Mouse (Mus musculus): ENCODE measurements around the gene Mllt11.
"Not testable (repeated sequence)": the region's sequence is repeated elsewhere in the genome, so short reads cannot be mapped to it uniquely, and the experiment has no call there.

Gene Mllt11

DNA sequence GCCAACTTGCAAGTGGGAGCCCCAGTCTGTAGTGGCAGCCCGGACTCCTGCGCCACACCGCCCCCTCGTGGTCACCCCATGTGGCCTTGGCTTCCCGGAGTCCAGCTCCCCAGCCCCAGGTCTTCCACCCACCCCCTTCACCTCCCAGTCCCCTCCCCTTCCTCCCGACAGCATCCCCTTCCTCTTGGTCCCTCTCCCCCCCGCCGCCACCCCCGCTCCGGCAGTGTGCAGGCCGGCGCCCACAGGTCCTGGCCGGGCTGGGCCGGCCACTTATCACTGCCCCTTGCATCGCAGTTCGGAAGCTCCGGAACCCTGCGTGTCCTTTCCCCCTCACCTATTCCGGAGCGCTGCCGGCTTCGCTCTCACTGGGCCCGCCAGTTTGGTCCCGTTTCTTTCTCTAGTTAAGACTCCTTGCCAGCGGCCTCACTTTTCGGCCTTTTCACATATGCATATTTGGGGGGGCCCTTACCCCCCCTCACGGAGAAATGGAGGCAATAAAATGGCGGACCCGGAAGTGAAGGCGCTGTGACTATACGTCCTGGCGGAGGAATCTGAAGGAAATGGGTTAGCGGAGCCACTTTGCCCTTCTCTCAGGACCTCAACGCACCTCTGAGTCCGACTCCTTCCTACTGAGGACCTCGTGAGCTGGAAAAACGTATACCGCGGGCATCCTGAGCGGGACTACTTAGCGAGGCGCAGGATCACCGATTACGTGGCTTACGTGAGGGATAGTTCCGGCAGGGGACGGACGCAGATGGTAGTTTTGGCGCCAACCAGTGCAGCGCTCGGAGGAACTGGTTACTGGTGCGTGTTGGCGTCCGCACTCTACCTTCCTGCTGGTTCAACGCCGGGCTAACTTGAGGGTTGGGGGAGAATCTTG lies 14.5 kb downstream of the Mllt11 start, which contains the start of gene Gabpb2:
Gene Gabpb2, minus strand, starts transcription at position 662 of the 880 bp plus-strand sequence.
- peak; percentile 87 for DNase-seq (ENCODE audit: low read depth, low spot score)

DNA sequence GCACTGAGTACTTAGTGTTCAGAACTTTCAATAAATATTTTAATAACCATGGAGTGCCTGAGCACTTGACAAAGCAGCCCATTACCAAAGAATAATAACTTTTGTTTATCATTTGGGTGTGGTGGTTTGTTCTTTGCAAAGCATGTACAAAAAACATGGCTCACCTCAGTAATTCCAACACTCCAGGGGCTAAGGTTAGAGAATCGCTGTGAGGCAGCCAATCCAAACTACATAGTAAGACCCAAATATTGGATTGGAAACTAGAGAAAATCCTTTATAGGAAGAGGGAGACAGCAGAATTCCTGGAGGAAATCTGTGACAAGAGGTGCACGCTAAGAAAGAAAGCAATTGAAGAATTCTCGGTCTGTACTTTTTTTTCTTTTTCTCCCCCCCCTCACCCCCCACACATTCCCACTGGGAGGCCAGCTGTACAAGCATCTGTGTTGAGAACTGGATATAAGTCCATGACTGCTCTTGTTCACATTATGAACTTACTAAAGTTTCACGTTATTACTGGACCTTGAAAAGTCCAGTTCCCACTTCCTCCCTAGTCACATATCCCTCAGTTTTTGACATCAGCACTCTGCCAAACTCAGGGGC lies 15.2 kb downstream of the Mllt11 start:
- DNase-seq (ENCODE audit: low read depth, low spot score), result no peak

DNA sequence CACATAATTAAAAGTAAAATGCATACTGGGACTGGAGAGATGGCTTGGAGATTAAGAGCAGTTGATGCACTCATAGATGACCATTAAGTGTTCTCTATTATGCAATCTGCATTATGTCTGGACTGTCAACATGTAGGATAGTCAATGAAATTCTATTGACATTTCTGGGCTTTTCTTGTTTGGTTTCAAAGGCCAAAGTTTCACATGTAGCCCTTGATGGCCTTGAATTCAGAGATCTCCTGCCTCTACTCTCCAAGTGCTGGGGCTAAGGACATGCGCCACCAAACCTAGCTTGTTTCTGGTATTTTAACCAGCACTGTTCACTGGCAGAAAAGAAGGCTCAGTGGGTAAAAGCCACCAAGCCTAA lies 18.4 kb downstream of the Mllt11 start:
- DNase-seq (ENCODE audit: low read depth, low spot score), result no peak

DNA sequence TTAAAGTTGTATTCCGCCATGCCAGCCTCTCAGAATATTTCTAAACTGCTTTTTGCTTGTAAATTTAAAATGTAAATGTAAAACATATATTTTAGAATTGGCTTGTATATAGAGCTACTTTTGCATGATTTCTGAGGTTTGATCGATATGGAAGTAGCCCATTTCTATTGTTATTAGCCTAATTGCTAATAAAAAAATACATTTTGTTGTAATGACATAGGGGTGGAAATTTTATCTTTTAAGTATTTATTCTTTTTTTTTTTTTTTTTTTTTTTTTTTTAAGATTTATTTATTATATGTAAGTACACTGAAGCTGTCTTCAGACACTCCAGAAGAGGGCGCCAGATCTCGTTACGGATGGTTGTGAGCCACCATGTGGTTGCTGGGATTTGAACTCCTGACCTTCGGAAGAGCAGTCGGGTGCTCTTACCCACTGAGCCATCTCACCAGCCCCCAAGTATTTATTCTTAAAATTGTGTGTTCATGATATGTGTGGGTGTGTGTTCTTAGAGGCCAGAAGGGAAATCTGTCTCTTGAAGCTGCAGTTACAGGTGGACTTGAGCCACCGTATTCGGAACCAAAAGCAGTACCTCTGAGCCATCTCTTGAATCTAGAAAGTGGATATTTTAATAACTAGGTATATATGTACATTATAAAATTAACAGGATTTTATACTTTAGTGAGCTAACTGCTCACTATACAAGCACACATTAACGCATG lies 18.9 kb downstream of the Mllt11 start:
- DNase-seq (ENCODE audit: low read depth, low spot score), result not testable (repeated sequence)

DNA sequence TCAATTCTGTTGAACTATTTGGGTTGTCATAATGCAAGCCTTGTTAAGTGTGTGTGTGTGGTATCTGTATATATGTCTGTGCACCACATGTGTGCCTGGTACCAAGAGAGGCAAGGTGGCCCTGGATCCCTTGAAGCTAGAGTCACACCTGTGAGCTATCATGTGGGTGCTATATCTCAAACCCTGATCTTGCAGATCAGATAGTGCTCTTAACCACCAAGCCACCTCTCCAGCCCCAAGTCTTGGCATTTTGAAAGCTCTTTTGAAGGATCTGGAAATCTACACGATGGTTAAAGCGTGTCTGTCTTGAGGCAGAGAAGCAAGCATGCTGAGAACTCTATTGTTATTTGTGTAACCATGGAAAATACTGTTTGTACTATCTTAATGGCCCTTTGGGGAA lies 21.4 kb downstream of the Mllt11 start:
- no peak for DNase-seq (ENCODE audit: low read depth, low spot score)

DNA sequence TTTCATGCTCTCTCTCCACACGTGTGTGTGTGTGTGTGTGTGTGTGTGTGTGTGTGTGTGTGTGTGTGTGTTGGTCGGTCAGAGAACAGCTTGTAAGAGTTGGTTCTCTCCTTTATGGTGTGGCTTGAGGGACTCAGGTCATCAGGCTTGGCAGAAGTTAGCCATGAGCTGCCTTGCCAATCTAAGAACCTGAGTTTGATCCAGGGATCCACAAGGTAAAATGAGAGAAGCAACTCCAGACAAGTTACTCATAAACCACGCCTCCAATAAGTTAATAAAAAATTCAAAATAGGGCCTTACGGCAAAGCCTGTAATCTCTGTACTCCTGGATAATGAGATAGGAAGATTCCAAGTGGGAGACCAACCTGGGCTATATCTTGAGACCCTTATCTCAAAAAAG lies 23.7 kb downstream of the Mllt11 start:
- no peak for DNase-seq (ENCODE audit: low read depth, low spot score)

DNA sequence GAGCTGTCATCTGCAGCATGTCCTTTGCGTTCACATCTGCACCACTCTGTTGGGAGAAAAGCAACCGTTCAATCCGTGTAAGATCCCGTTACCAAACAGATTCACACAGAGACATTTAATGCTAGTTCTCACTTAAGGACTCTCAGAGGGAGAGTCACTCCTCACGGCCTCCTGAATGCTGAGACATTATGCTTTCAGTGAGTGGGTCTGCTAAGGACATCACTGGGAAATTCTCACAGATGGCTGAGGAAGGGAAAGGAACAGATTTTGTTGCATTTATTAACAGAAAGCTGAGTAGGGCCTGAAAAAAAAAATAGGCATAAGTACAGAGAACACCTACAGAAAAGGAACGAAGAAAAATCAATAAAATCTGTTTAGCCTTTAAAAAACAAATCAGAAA lies 28.1 kb downstream of the Mllt11 start:
- no peak for DNase-seq (ENCODE audit: low read depth, low spot score)

DNA sequence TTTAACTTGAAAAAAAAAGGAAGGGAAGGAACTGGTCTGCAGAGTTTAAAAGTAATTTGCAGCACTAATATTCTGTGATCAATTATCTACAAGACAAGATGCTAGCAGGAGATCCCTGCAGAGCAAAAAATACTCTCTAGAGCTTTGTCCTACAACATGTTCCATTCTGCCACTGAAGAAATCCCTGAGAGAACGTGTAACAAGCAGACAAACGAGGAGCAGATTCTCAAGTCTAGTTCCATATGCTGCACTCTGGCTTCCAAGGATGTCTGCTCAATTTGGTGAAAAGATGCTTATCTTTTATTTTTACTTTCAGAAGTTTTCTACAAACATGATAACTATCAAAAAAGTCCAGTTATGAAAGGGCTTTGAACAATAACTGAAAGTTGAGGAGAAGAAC lies 31.4 kb downstream of the Mllt11 start:
- no peak for DNase-seq (ENCODE audit: low read depth, low spot score)

DNA sequence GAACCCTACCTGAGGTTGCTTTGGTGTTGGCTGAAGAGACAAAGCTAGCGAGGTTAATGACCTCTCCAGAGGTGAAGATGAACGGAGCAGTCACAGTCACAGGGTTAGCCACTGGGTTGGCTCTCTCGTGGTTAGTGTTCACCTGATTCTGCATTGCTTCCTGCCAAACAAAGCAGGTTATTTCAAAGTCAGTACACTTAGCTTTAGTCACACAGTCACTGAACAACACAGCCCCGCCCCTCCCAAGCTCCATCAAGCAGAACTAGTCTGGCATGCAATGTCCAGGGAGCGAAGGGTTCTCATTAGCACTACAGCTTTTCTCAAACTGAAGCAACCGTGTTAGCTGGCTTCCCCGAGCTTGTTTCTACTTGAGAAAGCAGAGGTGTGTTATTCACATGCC lies 31.8 kb downstream of the Mllt11 start:
- no peak for DNase-seq (ENCODE audit: low read depth, low spot score)

DNA sequence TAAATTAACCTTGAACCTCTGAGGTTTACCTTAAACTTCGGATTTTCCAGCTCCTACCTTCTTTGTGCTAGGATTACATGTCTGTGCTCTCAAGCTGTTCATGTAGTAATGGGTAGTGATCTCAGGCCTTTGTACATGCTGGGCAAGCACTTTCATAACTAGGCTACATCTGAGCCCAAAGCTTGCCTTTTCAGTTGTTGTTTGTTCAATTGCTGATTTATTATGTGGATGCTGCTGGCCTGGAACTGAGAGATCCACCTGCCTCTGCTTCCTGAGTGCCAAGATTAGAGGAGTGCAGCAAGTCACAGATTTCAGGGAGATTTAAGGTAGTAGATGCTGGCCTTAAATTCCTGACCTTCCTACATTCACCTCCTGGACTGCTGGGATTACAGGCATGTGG lies 32.9 kb downstream of the Mllt11 start:
- DNase-seq (ENCODE audit: low read depth, low spot score), result no peak

DNA sequence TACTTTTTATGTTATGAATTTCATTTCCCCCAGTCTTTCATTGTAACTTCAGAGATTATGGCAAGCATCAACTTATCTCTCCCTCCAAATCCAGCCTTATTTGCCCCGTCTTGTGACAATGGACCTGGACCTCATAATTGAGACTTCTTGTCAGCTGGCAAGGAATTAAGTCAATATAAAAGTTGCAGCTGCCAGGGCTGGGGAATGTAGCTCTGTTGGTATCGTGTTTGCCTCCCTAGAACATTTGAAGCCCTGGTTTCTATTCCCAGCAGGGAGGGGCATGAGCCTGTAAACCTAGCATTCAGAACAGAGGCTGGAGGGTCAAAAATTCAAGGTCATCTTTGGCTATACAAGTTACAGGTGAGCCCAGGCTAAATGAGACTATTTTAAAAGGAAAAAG lies 36.2 kb downstream of the Mllt11 start:
- no peak for DNase-seq (ENCODE audit: low read depth, low spot score)

DNA sequence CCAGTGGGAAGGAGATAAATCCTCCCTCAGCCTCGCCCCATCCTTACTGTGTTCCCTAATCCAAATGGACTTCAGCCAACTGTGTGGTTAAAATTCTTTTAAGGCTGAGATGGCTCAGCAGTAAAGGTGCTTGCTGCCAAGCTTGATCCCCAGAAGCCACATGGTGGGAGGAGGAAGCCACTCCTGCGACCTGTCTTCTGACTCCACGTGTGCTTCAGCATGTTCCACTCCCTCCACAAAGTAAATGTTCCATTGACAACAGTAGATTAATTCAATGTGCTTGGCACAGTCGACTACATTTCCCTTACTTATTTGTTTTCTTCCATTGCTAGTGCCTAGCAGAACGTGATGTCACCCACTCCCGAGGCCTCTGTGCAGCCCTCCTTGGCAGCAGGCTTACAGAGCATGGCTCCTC lies 37.2 kb downstream of the Mllt11 start:
- no peak for DNase-seq (ENCODE audit: low read depth, low spot score)

DNA sequence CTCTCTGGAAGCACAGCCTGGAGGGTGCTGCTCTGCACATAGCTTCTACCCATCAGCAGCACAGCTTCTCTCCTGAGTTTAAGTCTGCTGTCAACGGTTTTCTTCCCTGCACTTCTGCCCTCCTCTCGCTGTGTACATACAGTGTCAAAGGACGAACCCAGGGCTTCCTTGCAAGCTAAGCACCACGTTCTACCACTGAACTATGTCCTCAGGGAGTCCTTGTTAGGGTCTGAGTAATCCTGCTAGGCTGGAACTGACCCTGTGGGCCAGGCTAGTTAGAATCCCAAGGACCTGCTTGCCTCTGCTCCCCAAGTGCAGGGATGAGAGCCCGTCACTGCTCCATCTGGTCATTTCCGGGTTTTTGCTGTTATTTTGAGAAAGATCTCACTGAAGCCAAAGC lies 45.1 kb downstream of the Mllt11 start:
- no peak for DNase-seq (ENCODE audit: low read depth, low spot score)

DNA sequence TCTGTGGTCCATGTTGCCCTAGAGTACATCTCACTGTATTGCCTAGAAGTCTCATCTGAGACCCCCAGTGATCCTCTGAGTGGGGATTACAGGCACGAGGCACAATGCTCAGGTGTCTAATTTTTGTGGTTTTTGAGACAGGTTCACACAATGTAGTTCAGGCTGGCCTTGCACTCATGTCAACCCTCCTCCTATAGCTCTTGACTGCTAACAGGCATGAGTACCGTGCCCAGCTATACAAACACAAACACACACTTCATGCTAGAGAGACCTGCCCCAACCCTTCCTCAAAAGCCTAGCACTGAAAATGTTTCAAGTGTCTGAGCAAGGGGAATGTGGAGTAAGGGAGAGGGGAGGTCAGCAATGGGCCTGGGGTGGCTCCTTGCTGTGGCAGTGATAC lies 45.9 kb downstream of the Mllt11 start:
- no peak for DNase-seq (ENCODE audit: low read depth, low spot score)

DNA sequence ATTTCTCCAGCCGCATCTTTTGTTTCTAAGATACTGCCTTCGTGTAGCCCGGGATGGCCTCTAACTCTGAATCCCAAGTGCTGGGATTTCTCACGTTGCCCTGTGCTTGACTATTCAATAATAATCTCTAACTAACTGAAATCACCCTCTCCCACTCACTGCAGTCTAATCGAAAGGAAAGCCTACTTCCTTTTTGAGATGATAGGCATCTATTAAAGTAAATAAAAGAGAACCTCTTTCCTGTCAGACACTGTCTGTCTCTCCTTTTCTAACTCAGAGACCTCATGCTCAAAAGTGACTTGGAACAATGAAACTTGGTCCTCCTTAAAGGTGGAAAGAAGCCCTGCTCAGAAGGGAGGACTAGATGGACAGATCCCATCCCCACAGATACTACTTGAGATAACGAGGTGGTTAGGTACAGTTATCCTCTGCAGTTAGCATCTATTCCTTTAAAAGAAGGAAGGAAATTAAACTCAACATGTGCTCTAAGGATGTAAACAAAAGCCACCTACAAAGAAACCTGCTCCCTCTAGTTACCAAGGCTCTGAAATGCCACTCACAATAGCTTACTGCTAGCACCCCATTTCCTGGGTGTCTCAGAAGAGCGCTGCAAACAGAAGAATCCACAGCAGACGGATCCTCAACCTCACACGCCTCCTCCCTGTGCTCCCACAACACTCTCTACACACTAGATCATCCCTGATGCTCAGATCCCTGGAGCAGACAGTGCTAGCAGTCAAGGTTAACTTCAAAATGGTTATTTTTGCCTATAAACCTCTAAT lies 47.0 kb downstream of the Mllt11 start:
- DNase-seq (ENCODE audit: low read depth, low spot score), result no peak

DNA sequence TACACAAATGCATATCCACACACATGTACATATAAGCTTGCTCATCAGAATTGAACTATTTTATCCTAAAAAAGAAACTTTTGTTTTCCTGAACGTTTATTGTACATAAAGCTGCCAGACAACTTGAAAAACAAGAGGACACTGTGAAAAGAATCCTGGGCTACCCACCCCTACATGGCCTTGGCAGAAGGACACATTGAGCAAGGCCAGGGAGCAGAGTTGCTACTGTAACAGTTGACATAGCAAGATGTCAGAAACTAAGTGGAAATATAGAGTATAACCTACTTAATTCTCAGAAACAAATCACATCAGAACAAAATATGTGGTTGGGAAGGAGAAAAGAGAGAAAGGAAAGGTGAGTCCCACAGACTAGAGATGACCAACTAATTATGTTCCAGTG lies 50.1 kb downstream of the Mllt11 start:
- DNase-seq (ENCODE audit: low read depth, low spot score), result no peak

DNA sequence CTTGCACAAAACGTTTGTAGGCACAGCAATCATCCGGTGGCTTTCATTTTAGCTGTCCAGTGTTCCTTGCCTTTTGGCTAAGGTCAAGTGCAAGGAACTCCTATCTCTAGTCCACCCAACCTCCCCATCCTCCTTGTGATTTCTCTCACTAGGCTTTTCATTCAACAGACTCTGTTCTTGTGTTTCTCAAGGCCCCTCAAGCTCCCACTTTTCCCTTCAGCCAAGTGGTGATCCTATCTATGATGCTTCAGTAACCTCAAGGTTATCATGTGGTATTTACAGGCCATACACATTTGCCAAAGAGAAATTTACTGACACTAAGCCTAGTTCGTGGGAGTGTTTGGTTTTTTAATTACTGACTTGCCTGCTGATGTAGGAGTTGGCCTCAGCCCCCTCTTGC lies 52.1 kb downstream of the Mllt11 start:
- no peak for DNase-seq (ENCODE audit: low read depth, low spot score)

DNA sequence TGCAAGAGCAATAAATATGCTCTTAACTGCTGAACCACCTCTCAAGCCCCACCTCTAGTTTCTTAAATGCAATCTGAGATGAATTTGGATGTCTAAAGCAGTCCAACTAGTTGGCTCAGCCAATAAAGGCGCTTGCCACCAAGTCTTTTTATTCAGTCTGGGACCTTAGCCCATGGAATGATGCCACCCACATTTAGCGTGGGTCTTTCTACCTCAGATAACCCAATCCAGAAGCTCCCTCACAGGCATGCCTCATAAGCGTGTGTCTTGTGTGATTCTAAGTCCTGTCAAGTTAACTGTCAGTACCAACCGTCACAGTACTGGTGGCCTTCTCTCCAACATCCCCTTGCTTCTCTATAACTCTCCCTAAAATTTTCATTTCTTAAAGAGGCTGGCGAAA lies 53.0 kb downstream of the Mllt11 start:
- no peak for DNase-seq (ENCODE audit: low read depth, low spot score)

DNA sequence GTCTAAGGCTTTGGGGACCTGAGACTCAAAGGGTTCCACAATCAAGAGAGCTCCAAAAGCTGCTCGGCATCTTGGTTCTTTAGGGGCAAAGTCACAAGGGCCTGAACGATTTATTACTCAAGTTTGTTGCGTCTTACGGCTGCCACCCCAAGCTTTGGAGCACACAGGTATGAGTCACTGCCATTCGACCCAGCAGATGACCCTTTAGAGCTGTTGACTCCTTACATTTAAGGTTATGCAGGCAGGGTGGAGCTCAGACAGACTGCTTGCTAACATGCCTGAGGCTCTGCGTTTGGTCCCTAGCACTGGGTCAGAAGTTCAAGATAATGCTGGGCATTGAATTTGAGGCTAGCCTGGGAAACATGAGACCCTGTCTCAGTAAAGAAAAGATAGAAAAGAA lies 54.4 kb downstream of the Mllt11 start:
- DNase-seq (ENCODE audit: low read depth, low spot score), result no peak

DNA sequence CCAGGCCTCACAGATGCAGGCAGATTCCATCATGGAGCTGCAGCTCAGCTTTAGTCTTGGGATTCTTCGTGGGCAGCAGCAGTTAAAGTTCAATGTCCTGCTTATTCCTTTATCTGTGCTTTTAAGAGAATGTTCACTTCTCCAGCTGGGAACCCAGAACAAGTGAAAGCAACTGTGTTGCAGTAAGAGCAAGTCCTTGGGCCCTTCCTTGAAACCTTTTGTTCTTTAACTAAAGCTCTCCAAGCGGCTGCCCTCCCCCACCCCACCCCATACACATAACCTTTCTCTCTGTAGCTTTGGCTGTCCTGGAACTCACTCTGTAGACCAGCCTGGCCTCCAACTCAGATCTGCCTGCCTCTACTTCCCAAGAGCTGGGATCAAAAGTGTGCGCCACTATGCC lies 55.5 kb downstream of the Mllt11 start:
- no peak for DNase-seq (ENCODE audit: low read depth, low spot score)

DNA sequence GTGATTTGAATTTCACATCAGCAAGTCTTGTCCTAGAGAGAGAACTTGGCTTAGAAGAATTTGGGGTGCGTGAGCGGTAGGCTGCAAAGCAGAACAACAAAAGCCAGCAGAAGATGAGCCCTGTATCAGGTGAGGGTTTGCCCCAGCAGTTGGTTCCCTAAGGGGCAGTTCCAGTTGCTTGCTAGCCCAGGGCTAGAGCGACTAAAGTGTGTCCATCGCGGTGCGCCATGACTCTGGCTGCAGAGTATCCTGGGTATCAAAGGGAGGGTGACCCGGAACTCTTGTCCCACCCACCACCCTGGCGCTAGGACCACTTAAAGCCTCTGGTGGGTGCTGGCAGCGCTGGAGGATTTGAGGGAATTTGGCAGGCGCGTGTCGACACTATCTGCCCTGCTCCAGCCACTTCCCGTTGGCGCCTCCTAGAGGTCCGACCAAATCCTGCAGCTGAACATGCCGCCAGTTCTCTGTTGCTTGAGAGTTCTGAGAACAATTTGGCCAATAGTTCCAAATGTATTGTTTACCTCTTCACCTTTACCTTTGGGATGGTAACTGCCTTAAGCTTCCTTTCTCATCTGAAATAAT lies 57.9 kb downstream of the Mllt11 start:
- peak; percentile 70 for DNase-seq (ENCODE audit: low read depth, low spot score)
